ENCODE assay signal across 8 mouse cellular contexts in the genomic region with DNA sequence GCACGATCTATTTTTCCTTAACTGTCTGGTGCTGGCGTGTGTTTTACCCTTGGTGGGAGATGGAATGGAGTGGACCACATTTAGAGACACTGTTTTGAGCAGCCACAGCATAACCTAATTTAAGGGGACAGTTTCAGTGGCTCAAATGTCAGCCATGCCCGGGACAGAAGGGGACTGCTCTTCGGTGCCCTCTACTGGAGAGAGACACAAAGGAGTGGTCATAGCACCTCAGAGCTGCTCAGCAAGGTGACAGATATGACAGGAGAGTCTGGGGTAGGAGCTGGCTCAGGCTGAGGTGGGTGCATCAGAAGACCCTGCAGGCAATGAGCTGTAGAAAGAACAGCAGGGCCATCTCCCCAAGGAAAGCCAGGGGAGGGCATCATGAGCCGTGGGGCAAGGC. TPM values are rescaled to one million over a fixed set of nuclear protein-coding genes. Genes with fewer than 3 reads are reported as not detected.
DNase-seq lines count a peak whose midpoint lies in the region; ATAC-seq and TF ChIP-seq lines count a peak whose summit lies in the region.

No protein-coding gene starts in this region.

- H3K27ac ChIP-seq in forebrain, postnatal 0 days (ENCODE audit: low read depth, low read length): no peak overlapping the region
- no peak overlapping the region for H3K27ac ChIP-seq in forebrain, embryonic 10.5 days
- no peak overlapping the region for H3K27ac ChIP-seq in spleen, adult 2 months (ENCODE audit: insufficient read depth, low read length)
- H3K27ac ChIP-seq in embryonic facial prominence, embryonic 10.5 days (replicated peaks): no peak overlapping the region

- no peak for ATAC-seq in forebrain, postnatal 0 days
- ATAC-seq in megakaryocyte progenitor cell, adult 5-6 weeks (replicated peaks; ENCODE audit: poor library complexity): peak; percentile 42

- 63% methylated on average over 5 of the region's 5 CpGs for WGBS in forebrain, postnatal 0 days
- 65% methylated on average over 5 of the region's 5 CpGs for WGBS in forebrain, embryonic 10.5 days
- 70% methylated on average over 5 of the region's 5 CpGs for WGBS in spleen, adult 2 months
- WGBS in embryonic facial prominence, embryonic 10.5 days: 65% methylated on average over 5 of the region's 5 CpGs

- H3K9me3 ChIP-seq in forebrain, postnatal 0 days (ENCODE audit: low read length): no peaks in the 10 kb centered on the region
- H3K9me3 ChIP-seq in forebrain, embryonic 10.5 days: no peaks in the 10 kb centered on the region; the same call in 1 of the 2 replicates
- no peaks in the 10 kb centered on the region for H3K9me3 ChIP-seq in embryonic facial prominence, embryonic 10.5 days

- no peak overlapping the region for H3K4me3 ChIP-seq in forebrain, postnatal 0 days (ENCODE audit: low read depth, low read length)
- H3K4me3 ChIP-seq in forebrain, embryonic 10.5 days: no peak overlapping the region
- H3K4me3 ChIP-seq in spleen, adult 2 months (ENCODE audit: extremely low read depth, insufficient read depth, insufficient read length): no peak overlapping the region
- no peak overlapping the region for H3K4me3 ChIP-seq in embryonic facial prominence, embryonic 10.5 days

- H3K9ac ChIP-seq in forebrain, postnatal 0 days: no peak overlapping the region

- no peaks in the 10 kb centered on the region for H3K4me1 ChIP-seq in forebrain, postnatal 0 days (ENCODE audit: insufficient read depth)
- H3K4me1 ChIP-seq in forebrain, embryonic 10.5 days: peaks cover 19% of the 10 kb centered on the region
- H3K4me1 ChIP-seq in spleen, adult 2 months (ENCODE audit: control insufficient read depth, insufficient read depth, insufficient read length): no peaks in the 10 kb centered on the region
- H3K4me1 ChIP-seq in embryonic facial prominence, embryonic 10.5 days: peaks cover 16% of the 10 kb centered on the region

- peak; percentile 68 for TF ChIP-seq CTCF in forebrain, postnatal 0 days (IDR thresholded peaks at IDR 0.05; ENCODE audit: low read depth)
- TF ChIP-seq CTCF in spleen, adult 2 months (IDR thresholded peaks at IDR 0.05; ENCODE audit: extremely low read depth, insufficient read depth, insufficient read length, insufficient replicate concordance): peak; percentile 62; the same call in 1 of the 2 replicates

- no peak for TF ChIP-seq POLR2A in spleen, adult 2 months (IDR thresholded peaks at IDR 0.05; ENCODE audit: low read depth, low read length)

- H3K27me3 ChIP-seq in forebrain, postnatal 0 days (ENCODE audit: insufficient read depth, low read length): no peaks in the 10 kb centered on the region
- no peaks in the 10 kb centered on the region for H3K27me3 ChIP-seq in forebrain, embryonic 10.5 days (ENCODE audit: poor library complexity, severe bottlenecking)
- H3K27me3 ChIP-seq in spleen, adult 2 months (ENCODE audit: control insufficient read depth, insufficient read depth, low read length): no peaks in the 10 kb centered on the region
- H3K27me3 ChIP-seq in embryonic facial prominence, embryonic 10.5 days (replicated peaks; ENCODE audit: low read depth, poor library complexity, severe bottlenecking): no peaks in the 10 kb centered on the region

- H3K4me2 ChIP-seq in forebrain, postnatal 0 days (ENCODE audit: low read depth): no peak overlapping the region

- no peak for DNase-seq in forebrain, postnatal 0 days
- no peak for DNase-seq in forebrain, embryonic 10.5 days (ENCODE audit: extremely low spot score, low spot score)
- peak in 1 of 2 experiments; percentile 20 for DNase-seq in spleen, adult 2 months (ENCODE audit: low read depth in 1 of 2, low spot score in 2 of 2)
- DNase-seq in spleen, adult 12 weeks (ENCODE audit: low spot score): no peak
- DNase-seq in embryonic facial prominence, embryonic 10.5 days (ENCODE audit: low spot score): peak; percentile 29
- no peak for DNase-seq in urinary bladder, postnatal 36 days (ENCODE audit: low spot score in 2 of 2)
- no peak for DNase-seq in layer of hippocampus, adult 9-10 months (ENCODE audit: low spot score)

- H3K36me3 ChIP-seq in forebrain, postnatal 0 days (ENCODE audit: insufficient read depth): peaks cover 36% of the 10 kb centered on the region
- peaks cover 93% of the 10 kb centered on the region for H3K36me3 ChIP-seq in forebrain, embryonic 10.5 days (replicated peaks)
- peaks cover 27% of the 10 kb centered on the region for H3K36me3 ChIP-seq in spleen, adult 2 months (ENCODE audit: control insufficient read depth, insufficient read depth, low read length)
- peaks cover 94% of the 10 kb centered on the region for H3K36me3 ChIP-seq in embryonic facial prominence, embryonic 10.5 days (replicated peaks)

RNA-seq across cellular contexts. Expression of gene Rbm19, which starts 15.3 kb away (rescaled TPM):
- total RNA-seq in forebrain, postnatal 0 days (2014; rRNA removed): 19.1 and 27.2 TPM in 2 replicates
- polyA plus RNA-seq in forebrain, postnatal 0 days (2015; fragmentation: Nextera tagmentation; extraction: Ambion mirVana): 9.9 and 15.0 TPM in 2 replicates
- polyA plus RNA-seq in forebrain, embryonic 10.5 days (2016; fragmentation: Nextera tagmentation; extraction: Ambion mirVana): 36.2 and 38.4 TPM in 2 replicates
- 13.3 and 14.7 TPM in 2 replicates for polyA plus RNA-seq in spleen, adult 2 months (2012; rRNA removed)
- 37.5 and 38.5 TPM in 2 replicates for polyA plus RNA-seq in embryonic facial prominence, embryonic 10.5 days (2016; fragmentation: Nextera tagmentation; extraction: Ambion mirVana)
- 9.6 and 14.1 TPM in 2 replicates for total RNA-seq in megakaryocyte progenitor cell, adult 5-6 weeks (2015)
- total RNA-seq in megakaryocyte progenitor cell, adult 5-6 weeks (2017): 17.6 and 19.1 TPM in 2 replicates
